Mouse (Mus musculus) urinary bladder, postnatal 14 days (tissue): ENCODE data around the gene Gm26566.
A peak's percentile ranks its signal among the peaks of the same experiment; 100 is the strongest.

Source experiments
- DNase-seq: peaks from one replicate; pipeline ENCODE4 v3.0.0; 2021; ENCODE audit warnings: low spot score

The Gm26566 gene

DNA sequence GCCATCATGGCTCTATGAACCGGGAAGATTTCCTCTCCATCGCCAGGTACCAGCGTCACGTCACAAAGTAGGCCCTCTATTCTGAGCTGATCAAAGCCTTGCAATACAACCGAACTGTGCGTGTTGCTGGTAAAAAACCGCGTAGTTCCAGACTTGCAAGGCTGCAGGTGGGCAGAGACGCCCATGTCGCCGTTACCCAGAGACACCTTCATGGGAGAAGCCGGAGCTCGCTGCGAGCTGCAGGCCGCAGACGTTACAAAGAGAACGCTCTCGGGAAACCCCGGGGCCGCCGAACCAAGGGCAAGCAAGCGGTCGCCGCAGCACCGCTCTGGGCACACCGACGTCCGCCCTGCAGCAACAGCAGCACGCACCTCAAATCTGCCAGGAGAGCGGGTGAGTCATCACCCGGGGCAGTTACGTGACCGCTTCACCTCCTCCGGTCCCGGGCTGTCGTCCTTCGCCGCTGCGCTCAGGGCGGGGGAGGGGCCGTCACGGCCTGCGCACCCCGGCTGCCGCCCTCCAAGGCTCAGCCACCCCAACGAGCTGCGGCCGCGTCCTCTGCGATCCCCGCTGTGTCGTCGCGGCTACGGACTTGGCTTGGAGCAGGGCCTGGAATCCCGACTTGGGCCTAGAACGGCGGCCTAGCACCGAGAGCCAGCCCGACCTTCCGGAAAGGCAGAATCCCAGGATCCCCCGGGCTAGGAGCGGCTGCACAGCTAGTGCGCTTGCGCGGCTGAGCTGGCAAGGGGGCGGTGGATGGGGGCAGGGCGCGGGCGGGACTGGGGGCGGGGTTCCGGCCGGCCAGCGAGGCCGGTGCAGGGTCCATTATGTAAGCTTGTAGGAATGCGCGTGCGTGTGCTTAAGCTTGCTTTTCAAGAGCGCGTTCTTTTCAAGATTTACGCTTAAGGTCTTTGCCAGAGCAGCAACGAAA is at the start of gene Gm26566, which contains the start of gene Klhl9:
Gene Gm26566, plus strand, starts transcription at position 15 of the 931 bp plus-strand sequence.
Gene Klhl9, minus strand, starts transcription at position 675 of the 931 bp plus-strand sequence.
- DNase-seq, result peak; percentile 92

- DNase-seq, result no peak
These were observed 44.8 kb upstream of the Gm26566 start, which contains the start of gene Ifna16 for GRCm38 (mm10) chr4:88676824-88677223. Ifna16 (minus strand) TSS chr4:88676924.

- DNase-seq, result peak; percentile 11
These were observed 41.2 kb upstream of the Gm26566 start for GRCm38 (mm10) chr4:88680362-88680761.

GRCm38 (mm10) chr4:88681353-88681752 is 40.3 kb upstream of the Gm26566 start:
- no peak for DNase-seq

GRCm38 (mm10) chr4:88683812-88684211 is 37.8 kb upstream of the Gm26566 start, which contains the start of gene Ifna2:
Ifna2 (minus strand) TSS chr4:88683912.
- DNase-seq, result no peak

GRCm38 (mm10) chr4:88691259-88691658 is 30.3 kb upstream of the Gm26566 start, which contains the start of gene Ifnab:
Ifnab (minus strand) TSS chr4:88691359.
- DNase-seq, result no peak

- DNase-seq, result no peak
These were observed 29.1 kb upstream of the Gm26566 start for GRCm38 (mm10) chr4:88692537-88692936.

GRCm38 (mm10) chr4:88693392-88693791 is 28.2 kb upstream of the Gm26566 start:
- DNase-seq, result no peak

DNA sequence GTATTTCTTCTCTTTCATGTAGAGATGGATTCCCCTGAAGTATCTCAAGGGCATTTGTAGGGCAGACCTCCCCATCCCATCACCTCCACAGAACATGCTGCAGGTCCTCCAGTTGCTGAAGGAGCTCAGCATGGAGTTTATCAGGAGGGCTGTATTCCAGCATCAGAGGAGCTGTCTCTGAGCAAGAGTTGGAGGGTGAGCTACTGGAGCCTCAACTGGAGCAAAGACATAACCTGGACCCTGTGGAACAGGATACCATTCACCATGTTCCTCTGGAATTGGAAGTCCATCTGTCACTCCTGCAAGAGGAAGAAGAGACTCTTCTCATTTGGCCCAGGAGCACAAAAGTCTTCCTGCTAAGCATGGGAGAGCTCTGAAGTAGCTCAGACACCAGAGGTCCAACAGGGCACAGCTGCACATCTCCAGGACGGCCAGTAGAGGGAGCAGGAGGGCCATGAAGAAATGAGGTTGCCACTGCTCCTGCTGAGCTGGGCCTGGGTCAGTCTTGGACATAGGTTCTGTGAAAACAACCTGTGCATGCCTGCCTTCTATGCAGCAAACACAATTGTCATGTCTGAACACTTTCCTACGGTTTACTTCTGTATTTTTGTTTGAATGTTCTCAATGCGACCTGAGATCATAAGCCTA is 25.2 kb upstream of the Gm26566 start:
- DNase-seq, result peak; percentile 72

DNA sequence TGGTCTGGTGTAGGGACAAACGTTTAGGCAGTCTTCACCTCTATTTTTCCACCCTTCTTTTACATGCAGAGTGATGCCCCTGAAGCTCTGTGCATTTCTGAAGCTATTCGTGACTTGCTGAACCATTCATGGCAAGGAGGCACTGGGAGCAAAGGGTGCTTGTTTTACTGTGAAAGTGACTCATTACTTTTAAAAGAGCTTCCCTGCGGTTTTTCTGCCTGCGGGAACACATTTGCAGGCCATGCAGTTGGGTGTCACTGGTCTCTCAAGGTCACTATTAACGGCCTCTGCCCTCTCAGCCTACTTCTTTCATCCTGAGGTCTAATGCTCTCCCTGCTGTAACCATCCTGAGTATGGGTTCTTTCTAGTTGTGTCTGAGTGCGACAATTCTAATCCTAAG is 24.5 kb upstream of the Gm26566 start:
- no peak for DNase-seq

DNA sequence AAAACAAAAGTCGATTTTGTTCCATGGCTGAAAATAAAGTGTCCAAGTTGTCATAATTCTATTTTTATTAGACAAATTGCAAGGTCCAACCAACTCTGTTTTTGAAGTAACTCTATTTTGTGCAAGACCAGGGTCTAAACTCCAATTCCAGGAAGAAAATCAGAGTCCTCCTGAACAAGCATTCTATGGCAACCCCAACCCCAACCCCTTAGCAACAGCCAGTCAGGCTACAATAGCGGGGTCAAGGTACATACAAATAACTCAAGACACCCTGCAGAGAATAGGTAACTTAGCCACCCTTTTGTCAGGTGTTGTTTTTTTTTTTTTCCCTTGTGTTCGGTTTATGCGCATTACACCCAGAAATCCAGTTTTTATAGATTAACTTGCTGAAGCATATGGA is 23.9 kb upstream of the Gm26566 start:
- no peak for DNase-seq

DNA sequence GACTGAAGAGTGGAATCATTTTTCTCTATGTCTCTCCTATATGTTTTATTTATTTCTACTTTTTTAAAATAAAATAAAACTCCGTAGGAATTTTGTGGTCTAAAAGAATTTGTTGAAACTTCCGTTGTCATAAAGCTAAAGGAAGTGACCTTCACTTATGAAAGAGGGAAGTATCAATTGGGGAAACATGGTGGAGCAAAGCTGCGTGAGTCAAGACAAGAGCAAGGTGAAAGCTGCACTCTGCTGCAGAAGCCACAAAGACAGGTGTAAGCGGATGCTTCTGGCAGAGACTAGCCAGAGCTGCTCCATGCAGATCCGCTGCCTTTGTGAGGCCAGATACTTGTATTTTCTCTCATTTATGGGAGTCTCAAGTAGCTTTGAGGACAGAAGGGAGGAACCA is 22.8 kb upstream of the Gm26566 start:
- no peak for DNase-seq

DNA sequence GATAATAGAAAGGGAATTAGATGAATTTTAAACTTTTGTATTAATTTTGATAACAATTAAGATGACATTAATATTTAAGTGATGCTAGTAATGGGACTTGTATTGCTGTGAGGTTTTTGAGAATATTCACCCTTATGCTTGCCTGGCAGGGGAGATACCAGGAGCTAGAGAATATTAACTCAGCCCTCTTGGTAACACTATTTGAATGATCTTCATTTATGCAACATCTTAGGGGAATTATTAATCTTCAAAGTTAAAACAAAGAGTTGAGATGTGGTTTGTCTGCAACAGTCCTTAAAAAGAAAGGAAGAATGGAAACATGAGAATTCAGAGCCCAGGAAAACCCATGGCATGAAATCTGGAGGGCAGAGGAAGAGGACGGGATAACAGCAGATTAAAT is 22.3 kb upstream of the Gm26566 start:
- no peak for DNase-seq

GRCm38 (mm10) chr4:88705924-88706323 is 15.7 kb upstream of the Gm26566 start:
- DNase-seq, result no peak

- DNase-seq, result no peak
These were observed 14.3 kb upstream of the Gm26566 start for GRCm38 (mm10) chr4:88707128-88707826.

DNA sequence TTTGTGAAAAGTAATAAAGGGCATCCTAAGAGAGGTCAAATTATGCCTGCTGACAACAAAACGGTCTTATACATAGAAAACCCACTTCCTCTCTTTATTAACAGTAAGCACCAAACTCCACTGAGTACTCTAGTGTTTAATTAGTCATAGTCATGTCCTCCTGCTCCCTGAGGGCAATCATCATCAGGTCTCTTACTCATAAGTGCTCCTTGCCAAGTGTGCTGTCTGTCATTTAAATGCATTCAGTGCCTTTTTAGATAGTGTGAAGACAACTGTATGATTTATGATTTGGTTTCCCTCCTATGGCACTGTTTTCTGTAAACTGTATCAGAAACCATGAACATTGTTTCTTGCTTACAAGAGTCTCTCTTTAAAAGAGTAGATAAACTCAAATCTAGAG is 7.3 kb upstream of the Gm26566 start:
- DNase-seq, result no peak

- peak; percentile 17 for DNase-seq
These were observed 6.5 kb upstream of the Gm26566 start for GRCm38 (mm10) chr4:88715059-88715458.

DNA sequence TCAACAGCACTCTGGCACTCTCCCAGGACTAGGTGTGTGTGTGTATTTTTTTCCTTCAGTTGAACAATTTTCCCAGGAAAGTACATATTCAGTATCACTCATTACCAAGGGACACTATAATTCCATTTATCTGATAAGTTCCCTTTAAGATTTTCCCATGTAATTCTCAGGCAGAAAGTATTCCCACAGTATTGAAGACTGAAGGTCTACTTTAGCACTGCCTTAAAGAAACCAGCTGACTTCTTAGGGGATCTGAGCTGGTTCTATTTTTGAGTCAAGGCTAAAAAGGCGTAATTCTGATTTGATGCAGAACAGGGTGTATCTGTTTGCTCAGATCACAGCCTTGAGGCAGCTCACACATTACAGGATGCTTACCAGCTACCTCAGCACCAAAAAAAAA is 2.9 kb upstream of the Gm26566 start:
- DNase-seq, result no peak

DNA sequence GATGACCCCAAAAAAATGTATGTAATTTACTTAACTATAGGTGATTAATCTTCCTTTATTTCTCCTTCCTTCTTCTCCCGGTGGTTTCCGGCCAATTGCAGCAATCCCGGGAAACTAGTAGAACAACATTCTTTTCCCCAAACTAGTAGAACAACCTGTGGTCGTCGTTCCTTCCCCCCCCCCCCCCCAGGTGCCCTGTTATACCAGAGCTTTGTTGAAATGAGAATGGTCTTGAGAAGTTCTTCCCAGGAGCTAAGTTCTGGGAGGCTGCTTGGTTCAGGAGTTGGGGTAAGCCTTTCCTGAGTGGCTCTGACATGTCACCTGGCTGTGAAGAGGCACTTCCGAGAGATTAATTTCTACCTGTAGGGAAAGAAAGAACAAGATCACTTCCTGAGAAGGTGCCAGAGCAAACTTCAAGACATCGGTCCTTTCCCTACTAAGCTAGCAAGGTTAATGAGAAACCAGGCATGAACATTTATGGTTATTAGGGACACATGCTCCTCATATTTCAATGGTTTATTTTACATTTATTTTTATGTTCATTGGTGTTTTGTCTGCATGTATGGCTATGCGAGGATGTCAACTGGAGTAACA is 2.0 kb downstream of the Gm26566 start:
- DNase-seq, result no peak

DNA sequence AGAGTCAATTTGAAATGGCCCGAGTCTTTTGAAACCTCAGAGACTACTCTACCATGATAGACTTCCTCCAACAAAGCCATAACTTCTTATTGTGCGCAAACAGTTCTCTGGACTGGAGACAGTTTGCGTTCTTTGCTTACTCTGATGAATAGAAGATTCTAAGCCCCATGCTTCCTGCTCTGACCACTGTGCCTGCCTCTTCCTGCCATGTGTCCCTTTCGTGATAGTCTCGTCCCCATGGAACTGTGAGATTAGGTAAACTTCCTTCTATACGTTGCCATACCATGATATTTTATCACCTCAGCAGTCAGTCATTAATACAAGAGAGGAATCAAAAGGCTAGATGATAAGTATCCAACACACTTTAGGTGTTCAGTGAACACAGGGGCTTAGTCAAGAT is 5.1 kb downstream of the Gm26566 start:
- no peak for DNase-seq

- DNase-seq, result peak; percentile 40
These were observed 5.7 kb downstream of the Gm26566 start for GRCm38 (mm10) chr4:88727324-88727723.

DNA sequence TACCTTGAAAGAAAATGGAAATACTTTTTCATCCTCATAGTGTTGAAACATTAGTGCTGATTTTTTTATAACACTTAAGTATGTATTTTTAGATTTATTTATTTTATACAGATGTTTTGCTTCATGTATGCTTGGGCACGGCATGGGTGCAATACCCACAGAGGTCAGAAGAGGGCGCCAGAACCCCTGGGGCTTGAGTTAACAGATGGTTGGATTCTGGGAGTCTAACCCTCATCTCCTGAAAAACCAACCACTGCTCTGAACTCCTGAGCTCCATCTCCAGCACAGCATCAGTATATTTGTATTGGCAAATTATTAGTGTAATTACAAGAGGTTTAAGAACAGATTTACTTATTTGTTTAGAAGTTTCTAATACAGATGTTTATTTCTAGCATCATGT is 16.9 kb downstream of the Gm26566 start:
- DNase-seq, result peak; percentile 76
